Mouse (Mus musculus) heart, adult 2 months (tissue): ENCODE data around the gene Mob3b.

Experiments
- CTCF ChIP-seq: fragments of 200-600 bp; IDR thresholded peaks from 2 replicates; pipeline ENCODE4 v1.8.1; 2022; ENCODE audit warnings: antibody characterized with exemption, mild to moderate bottlenecking, moderate library complexity
- POLR2A ChIP-seq: fragments of 200-500 bp; IDR thresholded peaks from 2 replicates; pipeline ENCODE4 v1.6.1; 2011; ENCODE audit warnings: mild to moderate bottlenecking, low read depth, low read length, control low read depth; ENCODE audit not compliant: insufficient read depth

- TF ChIP-seq CTCF (no peak), POLR2A (no peak)
Observed at GRCm38 (mm10) chr4:35165275-35165674, 8.0 kb upstream of the Mob3b start.
